Mouse (Mus musculus) stomach, postnatal 0 days (tissue): ENCODE measurements at regions not wholly inside any gene's neighbourhood (a gene's known extent, or its start where the extent isn't known, plus 50 kb on each side); places are given as distances from the start of the nearest gene placed in this dataset.

Experiments used
- CTCF ChIP-seq: IDR thresholded peaks from 2 replicates; pipeline ENCODE4 v1.5.1; 2016; ENCODE audit warnings: antibody characterized with exemption, low read depth, mild to moderate bottlenecking, moderate library complexity
- EP300 ChIP-seq: optimal IDR thresholded peaks from 2 replicates; pipeline ENCODE3; 2016; ENCODE audit warnings: antibody characterized with exemption

GRCm38 (mm10) chr2:45607393-45607792 is 490.2 kb upstream of the Zeb2 start:
- TF ChIP-seq EP300 (no peak), CTCF (no peak)
